Comparison of ENCODE assay signal across 9 mouse cellular contexts in genomic region chr1:120135934-120136786, GRCm38 (mm10). TPM values are rescaled to one million over a fixed set of nuclear protein-coding genes. Genes with fewer than 3 reads are reported as not detected.
DNase-seq lines count a peak whose midpoint lies in the region; ATAC-seq lines count a peak whose summit lies in the region.
"Had no signal": no experiment of that assay in that cellular context is flagged by ENCODE, and none has a peak within 500 bp of the region (broad histone marks: within the 10 kb centered on the region; RNA-seq: fewer than 3 reads in every experiment).

No protein-coding gene starts in this region.

- WGBS in heart, embryonic 11.5 days (ENCODE audit: insufficient replicate concordance): 67% methylated on average over 7 of the region's 7 CpGs

- H3K27ac ChIP-seq in heart, embryonic 11.5 days (ENCODE audit: low read depth, low read length): no peak overlapping the region
- H3K27ac ChIP-seq: embryonic facial prominence, embryonic 12.5 days had no signal

- H3K4me3 ChIP-seq in heart, embryonic 11.5 days (ENCODE audit: low read depth, low read length): no peak overlapping the region
- H3K4me3 ChIP-seq: embryonic facial prominence, embryonic 12.5 days had no signal

- H3K27me3 ChIP-seq in heart, embryonic 11.5 days (ENCODE audit: control insufficient read depth, insufficient read depth, low read length): no peaks in the 10 kb centered on the region
- H3K27me3 ChIP-seq: embryonic facial prominence, embryonic 12.5 days had no signal

- DNase-seq in heart, adult 11 months: peak; percentile 95
- peak; percentile 27 for DNase-seq in urinary bladder, adult 2 months (ENCODE audit: low spot score)
- DNase-seq in urinary bladder, postnatal 4 days (ENCODE audit: low spot score in 2 of 2): no peak
- peak; percentile 52 to 76 for DNase-seq in left cerebral cortex, adult 9 months (ENCODE audit: low spot score in 2 of 2)
- peak; percentile 69 for DNase-seq in yolk sac, embryonic 10.5 days (ENCODE audit: low spot score)
- no peak for DNase-seq in gastrocnemius, adult 18-20 months (ENCODE audit: low spot score)
- no peak for DNase-seq in thymus, postnatal 0 days (ENCODE audit: low spot score)

- no peaks in the 10 kb centered on the region for H3K4me1 ChIP-seq in heart, embryonic 11.5 days (ENCODE audit: control insufficient read depth, insufficient read depth, low read length)
- H3K4me1 ChIP-seq: embryonic facial prominence, embryonic 12.5 days had no signal

- H3K36me3 ChIP-seq in heart, embryonic 11.5 days (ENCODE audit: control insufficient read depth, insufficient read depth, low read length): no peaks in the 10 kb centered on the region
- H3K36me3 ChIP-seq: embryonic facial prominence, embryonic 12.5 days had no signal

- no peak overlapping the region for H3K4me2 ChIP-seq in heart, embryonic 11.5 days
- H3K4me2 ChIP-seq: embryonic facial prominence, embryonic 12.5 days had no signal

- ATAC-seq in heart, embryonic 11.5 days (replicated peaks; ENCODE audit: insufficient number of reproducible peaks, low FRiP score, low TSS enrichment): no peak

- H3K9me3 ChIP-seq in heart, embryonic 11.5 days (replicated peaks; ENCODE audit: control insufficient read depth, low read length): no peaks in the 10 kb centered on the region
- H3K9me3 ChIP-seq: embryonic facial prominence, embryonic 12.5 days had no signal

- no peak overlapping the region for H3K9ac ChIP-seq in heart, embryonic 11.5 days (ENCODE audit: low read depth, low read length)
- H3K9ac ChIP-seq: embryonic facial prominence, embryonic 12.5 days had no signal

RNA-seq across cellular contexts. Expression of gene 3110009E18Rik, which starts 15.2 kb away (rescaled TPM):
- 11.8 and 13.1 TPM in 2 replicates for polyA plus RNA-seq in heart, embryonic 11.5 days (2014; fragmentation: Nextera tagmentation; extraction: Ambion mirVana)
- polyA plus RNA-seq in urinary bladder, adult 2 months (2012; rRNA removed): 8.1 and 9.5 TPM in 2 replicates
- total RNA-seq in gastrocnemius, adult 18-20 months (2021): 1 to 10 TPM; 4.6 to 5.7 TPM
- 55.5 and 56.4 TPM in 2 replicates for polyA plus RNA-seq in thymus, postnatal 0 days (2015; fragmentation: Nextera tagmentation; extraction: Ambion mirVana)

RNA-seq across cellular contexts. Expression of gene Dbi, which starts 15.3 kb away (rescaled TPM):
- polyA plus RNA-seq in heart, embryonic 11.5 days (2014; fragmentation: Nextera tagmentation; extraction: Ambion mirVana): 639 and 662 TPM in 2 replicates
- 364 and 515 TPM in 2 replicates for polyA plus RNA-seq in urinary bladder, adult 2 months (2012; rRNA removed)
- 100 to 1,000 TPM; 135 to 165 TPM for total RNA-seq in gastrocnemius, adult 18-20 months (2021)
- 518 and 575 TPM in 2 replicates for polyA plus RNA-seq in thymus, postnatal 0 days (2015; fragmentation: Nextera tagmentation; extraction: Ambion mirVana)

Comparison
In these comparisons a context has a peak if more than half of its experiments do, and no peak if none do; other contexts are left out.
1. DNase-seq: peak in heart, adult 11 months (single experiment), urinary bladder, adult 2 months (single experiment), left cerebral cortex, adult 9 months (2 of 2) and yolk sac, embryonic 10.5 days (single experiment); none in urinary bladder, postnatal 4 days (0 of 2), gastrocnemius, adult 18-20 months (single experiment) and thymus, postnatal 0 days (single experiment).